Mouse (Mus musculus): ENCODE measurements around the gene Tsc2.

Gene Tsc2

GRCm38 (mm10) chr17:24647493-24647892 is 15.1 kb upstream of the Tsc2 start:
- DNase-seq (ENCODE audit: low spot score in 2 of 2), result no peak

GRCm38 (mm10) chr17:24646381-24646780 is 14.0 kb upstream of the Tsc2 start:
- DNase-seq (ENCODE audit: low spot score in 2 of 2), result no peak

GRCm38 (mm10) chr17:24645916-24646315 is 13.5 kb upstream of the Tsc2 start:
- no peak for DNase-seq (ENCODE audit: low spot score in 2 of 2)

- no peak for DNase-seq (ENCODE audit: low spot score in 2 of 2)
Observed at GRCm38 (mm10) chr17:24644875-24645721, 12.7 kb upstream of the Tsc2 start.

- no peak for DNase-seq (ENCODE audit: low spot score in 2 of 2)
Observed at GRCm38 (mm10) chr17:24644030-24644715, 11.7 kb upstream of the Tsc2 start.

GRCm38 (mm10) chr17:24642791-24643343 is 10.4 kb upstream of the Tsc2 start:
- DNase-seq (ENCODE audit: low spot score in 2 of 2), result no peak

GRCm38 (mm10) chr17:24641944-24642343 is 9.5 kb upstream of the Tsc2 start:
- DNase-seq (ENCODE audit: low spot score in 2 of 2), result no peak

GRCm38 (mm10) chr17:24640581-24640980 is 8.2 kb upstream of the Tsc2 start:
- DNase-seq (ENCODE audit: low spot score in 2 of 2), result no peak

GRCm38 (mm10) chr17:24640119-24640518 is 7.7 kb upstream of the Tsc2 start:
- DNase-seq (ENCODE audit: low spot score in 2 of 2), result no peak

GRCm38 (mm10) chr17:24639571-24639988 is 7.2 kb upstream of the Tsc2 start:
- DNase-seq (ENCODE audit: low spot score in 2 of 2), result no peak

GRCm38 (mm10) chr17:24638840-24639239 is 6.4 kb upstream of the Tsc2 start:
- DNase-seq (ENCODE audit: low spot score in 2 of 2), result no peak

GRCm38 (mm10) chr17:24638214-24638613 is 5.8 kb upstream of the Tsc2 start:
- DNase-seq (ENCODE audit: low spot score in 2 of 2), result no peak

- no peak for DNase-seq (ENCODE audit: low spot score in 2 of 2)
Observed at GRCm38 (mm10) chr17:24636781-24637481, 4.5 kb upstream of the Tsc2 start.

GRCm38 (mm10) chr17:24635694-24636093 is 3.3 kb upstream of the Tsc2 start:
- no peak for DNase-seq (ENCODE audit: low spot score in 2 of 2)

GRCm38 (mm10) chr17:24635024-24635423 is 2.6 kb upstream of the Tsc2 start:
- peak; percentile 33 to 64 for DNase-seq (ENCODE audit: low spot score in 2 of 2)

GRCm38 (mm10) chr17:24633831-24634230 is 1.4 kb upstream of the Tsc2 start:
- DNase-seq (ENCODE audit: low spot score in 2 of 2), result no peak

GRCm38 (mm10) chr17:24632813-24633449 is 501 bp upstream of the Tsc2 start:
- DNase-seq (ENCODE audit: low spot score in 2 of 2), result peak in 1 of 2 experiments; percentile 31

- DNase-seq (ENCODE audit: low spot score in 2 of 2), result peak; percentile 44 to 50
Observed at GRCm38 (mm10) chr17:24630072-24630471, 2.4 kb downstream of the Tsc2 start.

- peak; percentile 72 to 82 for DNase-seq (ENCODE audit: low spot score in 2 of 2)
Observed at GRCm38 (mm10) chr17:24628646-24629045, 3.8 kb downstream of the Tsc2 start.

GRCm38 (mm10) chr17:24625472-24625871 is 7.0 kb downstream of the Tsc2 start:
- DNase-seq (ENCODE audit: low spot score in 2 of 2), result no peak

- DNase-seq (ENCODE audit: low spot score in 2 of 2), result no peak
Observed at GRCm38 (mm10) chr17:24617561-24618194, 14.8 kb downstream of the Tsc2 start.

Data from right cerebral cortex, adult 2 months (tissue).